Mouse (Mus musculus): ENCODE results near the gene Fam166a.

The Fam166a gene

GRCm38 (mm10) chr2:25218445-25218844 is at the start of gene Fam166a:
Gene Fam166a (plus strand): TSS chr2:25218745.
- no peak for DNase-seq

GRCm38 (mm10) chr2:25169778-25170177 is 48.8 kb upstream of the Fam166a start:
- DNase-seq: no peak

GRCm38 (mm10) chr2:25170326-25171100 is 48.0 kb upstream of the Fam166a start:
- no peak for DNase-seq

GRCm38 (mm10) chr2:25171101-25171768 is 47.3 kb upstream of the Fam166a start:
- DNase-seq: no peak

GRCm38 (mm10) chr2:25171769-25172153 is 46.8 kb upstream of the Fam166a start:
- no peak for DNase-seq

- no peak for DNase-seq
Observed at GRCm38 (mm10) chr2:25172629-25173028, 45.9 kb upstream of the Fam166a start.

- DNase-seq: no peak
Observed at GRCm38 (mm10) chr2:25173821-25174220, 44.7 kb upstream of the Fam166a start.

- no peak for DNase-seq
Observed at GRCm38 (mm10) chr2:25174866-25175689, 43.5 kb upstream of the Fam166a start.

- DNase-seq: no peak
Observed at GRCm38 (mm10) chr2:25175690-25176078, 42.9 kb upstream of the Fam166a start.

GRCm38 (mm10) chr2:25176573-25176972 is 42.0 kb upstream of the Fam166a start:
- DNase-seq: no peak

- DNase-seq: no peak
Observed at GRCm38 (mm10) chr2:25177076-25177475, 41.5 kb upstream of the Fam166a start.

- DNase-seq: no peak
Observed at GRCm38 (mm10) chr2:25177685-25178084, 40.9 kb upstream of the Fam166a start.

GRCm38 (mm10) chr2:25178285-25178972 is 40.1 kb upstream of the Fam166a start:
- DNase-seq: no peak

- DNase-seq: no peak
Observed at GRCm38 (mm10) chr2:25179566-25180217, 38.9 kb upstream of the Fam166a start.

GRCm38 (mm10) chr2:25180478-25180903 is 38.1 kb upstream of the Fam166a start, which contains the start of gene Nrarp:
Gene Nrarp (plus strand): TSS chr2:25180758.
- peak; percentile 93 for DNase-seq

- peak; percentile 65 for DNase-seq
Observed at GRCm38 (mm10) chr2:25180973-25181890, 37.3 kb upstream of the Fam166a start.

GRCm38 (mm10) chr2:25181891-25182397 is 36.6 kb upstream of the Fam166a start:
- DNase-seq: peak; percentile 19

GRCm38 (mm10) chr2:25182664-25183063 is 35.9 kb upstream of the Fam166a start:
- DNase-seq: no peak

- DNase-seq: peak; percentile 43
Observed at GRCm38 (mm10) chr2:25183336-25183735, 35.2 kb upstream of the Fam166a start.

- DNase-seq: no peak
Observed at GRCm38 (mm10) chr2:25184496-25184895, 34.0 kb upstream of the Fam166a start.
